Mouse (Mus musculus) colon, adult 2 months (tissue): ENCODE measurements around the gene E130309D02Rik. TPM values are rescaled to one million over a fixed set of nuclear protein-coding genes. Genes with fewer than 3 reads are reported as not detected.

ENCODE experiments used
- polyA plus RNA-seq: library from polyadenylated mRNA; depleted of rRNA; stranded (reverse); fragments of >200 nt; gene quantifications from 2 replicates; pipeline ENCODE4 v1.2.3, GENCODE M21; 2012; rRNA removed

The E130309D02Rik gene
- polyA plus RNA-seq, result 29.1 and 30.3 TPM in 2 replicates

GRCm38 (mm10) chr5:143314730-143315513 lies at the start of gene E130309D02Rik:
E130309D02Rik (minus strand) TSS chr5:143315360.

GRCm38 (mm10) chr5:143356686-143357388 lies 41.7 kb upstream of the E130309D02Rik start, which contains the start of gene Grid2ip:
Grid2ip (plus strand) TSS chr5:143357338.

GRCm38 (mm10) chr5:143328690-143329495 lies 13.7 kb upstream of the E130309D02Rik start, which contains the start of gene Zdhhc4:
Zdhhc4 (minus strand) TSS chr5:143329256.

GRCm38 (mm10) chr5:143293404-143293803 lies 21.8 kb downstream of the E130309D02Rik start, which contains the start of gene Zfp853:
Zfp853 (minus strand) TSS chr5:143293623.

GRCm38 (mm10) chr5:143269363-143270150 lies 45.6 kb downstream of the E130309D02Rik start, which contains the start of gene Zfp316:
Zfp316 (minus strand) TSS chr5:143270022.

Other genes starting within 250 kb of the E130309D02Rik start
- gene Rnf216, start 202.4 kb downstream of the E130309D02Rik start, polyA plus RNA-seq, result 22.9 and 25.7 TPM in 2 replicates
- not detected in 2 replicates for gene Olfr718-ps1, start 167.8 kb downstream of the E130309D02Rik start, polyA plus RNA-seq
- 2.7 and 2.8 TPM in 2 replicates for gene Rbak, start 134.6 kb downstream of the E130309D02Rik start, polyA plus RNA-seq
- gene Spdye4b, start 134.3 kb downstream of the E130309D02Rik start, polyA plus RNA-seq, result not detected in 2 replicates
- gene Spdye4a, start 88.5 kb downstream of the E130309D02Rik start, polyA plus RNA-seq, result not detected in 2 replicates
- gene Zfp12, start 80.2 kb downstream of the E130309D02Rik start, polyA plus RNA-seq, result 5.9 and 7.3 TPM in 2 replicates
- gene Zfp316, start 45.3 kb downstream of the E130309D02Rik start, polyA plus RNA-seq, result 10.0 and 10.2 TPM in 2 replicates
- 0.17 and 0.21 TPM in 2 replicates for gene Zfp853, start 21.7 kb downstream of the E130309D02Rik start, polyA plus RNA-seq
- gene Zdhhc4, start 13.9 kb upstream of the E130309D02Rik start, polyA plus RNA-seq, result 52.1 and 62.7 TPM in 2 replicates
- 0.67 and 0.87 TPM in 2 replicates for gene Grid2ip, start 42.0 kb upstream of the E130309D02Rik start, polyA plus RNA-seq
- 223 and 303 TPM in 2 replicates for gene Kdelr2, start 88.5 kb upstream of the E130309D02Rik start, polyA plus RNA-seq
- 19.3 and 28.7 TPM in 2 replicates for gene Daglb, start 149.2 kb upstream of the E130309D02Rik start, polyA plus RNA-seq
- 381 and 488 TPM in 2 replicates for gene Rac1, start 212.7 kb upstream of the E130309D02Rik start, polyA plus RNA-seq